Mouse (Mus musculus): ENCODE data around the gene Hoxc11. TPM values are rescaled to one million over a fixed set of nuclear protein-coding genes. Genes with fewer than 3 reads are reported as not detected.

The Hoxc11 gene
- polyA plus RNA-seq, 1 experiment from 2014 or later: not detected

- Histone ChIP-seq H3K36me3 (no peaks in the 10 kb centered on the region), H3K27me3 (peaks cover 95% of the 10 kb centered on the region), H3K4me2 (replicated peaks) (no peak overlapping the region), H3K9ac (replicated peaks) (no peak overlapping the region), H3K9me3 (no peaks in the 10 kb centered on the region), H3K4me3 (no peak overlapping the region), H3K4me1 (no peaks in the 10 kb centered on the region), H3K27ac (replicated peaks) (no peak overlapping the region)
- no peak for ATAC-seq (ENCODE audit: low FRiP score, low read depth)
- under 1% methylated on average over 13 of the region's 13 CpGs for WGBS
Observed at GRCm38 (mm10) chr15:102959663-102960191, 5.5 kb downstream of the Hoxc11 start.

GRCm38 (mm10) chr15:102961728-102962127 is 7.5 kb downstream of the Hoxc11 start:
- no peak for ATAC-seq (ENCODE audit: low FRiP score, low read depth)
- H3K9me3 ChIP-seq: no peaks in the 10 kb centered on the region
- no peak overlapping the region for H3K27ac ChIP-seq (replicated peaks)
- no peaks in the 10 kb centered on the region for H3K36me3 ChIP-seq
- no peak overlapping the region for H3K4me3 ChIP-seq
- H3K27me3 ChIP-seq: peaks cover 95% of the 10 kb centered on the region
- no peak overlapping the region for H3K9ac ChIP-seq (replicated peaks)
- WGBS: 4% methylated on average over 6 of the region's 6 CpGs
- H3K4me2 ChIP-seq (replicated peaks): no peak overlapping the region
- 0 out of 2 replicates have a peak, but pooled peaks cover 5% of the 10 kb centered on the region for H3K4me1 ChIP-seq

- no peak overlapping the region for H3K4me2 ChIP-seq (replicated peaks)
- no peaks in the 10 kb centered on the region for H3K9me3 ChIP-seq
- H3K27me3 ChIP-seq: peaks cover 95% of the 10 kb centered on the region
- ATAC-seq (ENCODE audit: low FRiP score, low read depth): no peak
- H3K36me3 ChIP-seq: no peaks in the 10 kb centered on the region
- no peak overlapping the region for H3K9ac ChIP-seq (replicated peaks)
- H3K4me3 ChIP-seq: no peak overlapping the region
- WGBS: 1% methylated on average over 13 of the region's 13 CpGs
- H3K4me1 ChIP-seq: 0 out of 2 replicates have a peak, but pooled peaks cover 6% of the 10 kb centered on the region
- no peak overlapping the region for H3K27ac ChIP-seq (replicated peaks)
Observed at GRCm38 (mm10) chr15:102962492-102962891, 8.3 kb downstream of the Hoxc11 start.

- Histone ChIP-seq H3K36me3 (no peaks in the 10 kb centered on the region), H3K27me3 (peaks cover 94% of the 10 kb centered on the region), H3K9me3 (no peaks in the 10 kb centered on the region), H3K9ac (replicated peaks) (no peak overlapping the region), H3K4me3 (no peak overlapping the region), H3K4me1 (0 out of 2 replicates have a peak, but pooled peaks cover 6% of the 10 kb centered on the region), H3K27ac (replicated peaks) (no peak overlapping the region), H3K4me2 (replicated peaks) (no peak overlapping the region)
- WGBS: under 1% methylated on average over 8 of the region's 8 CpGs
- ATAC-seq (ENCODE audit: low FRiP score, low read depth): no peak
Observed at GRCm38 (mm10) chr15:102963259-102963658, 9.0 kb downstream of the Hoxc11 start.

GRCm38 (mm10) chr15:102963671-102964640 is 9.7 kb downstream of the Hoxc11 start:
- ATAC-seq (ENCODE audit: low FRiP score, low read depth): no peak
- peaks cover 95% of the 10 kb centered on the region for H3K27me3 ChIP-seq
- no peaks in the 10 kb centered on the region for H3K9me3 ChIP-seq
- H3K4me1 ChIP-seq: 0 out of 2 replicates have a peak, but pooled peaks cover 6% of the 10 kb centered on the region
- no peak overlapping the region for H3K4me3 ChIP-seq
- WGBS: 1% methylated on average over 28 of the region's 28 CpGs
- H3K4me2 ChIP-seq (replicated peaks): no peak overlapping the region
- H3K9ac ChIP-seq (replicated peaks): no peak overlapping the region
- no peaks in the 10 kb centered on the region for H3K36me3 ChIP-seq
- no peak overlapping the region for H3K27ac ChIP-seq (replicated peaks)

- Histone ChIP-seq H3K4me1 (0 out of 2 replicates have a peak, but pooled peaks cover 6% of the 10 kb centered on the region), H3K36me3 (no peaks in the 10 kb centered on the region), H3K9me3 (no peaks in the 10 kb centered on the region), H3K27me3 (peaks cover 96% of the 10 kb centered on the region), H3K4me2 (replicated peaks) (no peak overlapping the region), H3K9ac (replicated peaks) (no peak overlapping the region), H3K27ac (replicated peaks) (no peak overlapping the region), H3K4me3 (no peak overlapping the region)
- ATAC-seq (ENCODE audit: low FRiP score, low read depth): no peak
- WGBS: 2% methylated on average over 26 of the region's 26 CpGs
Observed at GRCm38 (mm10) chr15:102965003-102965891, 11.0 kb downstream of the Hoxc11 start.

- peak overlapping the region; percentile 35 for H3K4me2 ChIP-seq (replicated peaks)
- H3K4me3 ChIP-seq: peak overlapping the region; percentile 10; the same call in 1 of the 2 replicates
- WGBS: 1% methylated on average over 29 of the region's 30 CpGs
- H3K36me3 ChIP-seq: no peaks in the 10 kb centered on the region
- ATAC-seq (ENCODE audit: low FRiP score, low read depth): peak; percentile 47
- no peak overlapping the region for H3K27ac ChIP-seq (replicated peaks)
- peaks cover 96% of the 10 kb centered on the region for H3K27me3 ChIP-seq
- H3K9ac ChIP-seq (replicated peaks): no peak overlapping the region
- H3K4me1 ChIP-seq: 0 out of 2 replicates have a peak, but pooled peaks cover 6% of the 10 kb centered on the region
- no peaks in the 10 kb centered on the region for H3K9me3 ChIP-seq
Observed at GRCm38 (mm10) chr15:102965892-102966775, 11.9 kb downstream of the Hoxc11 start.

GRCm38 (mm10) chr15:102966776-102967311 is 12.6 kb downstream of the Hoxc11 start, which contains the start of gene Hoxc10:
Gene Hoxc10, plus strand, starts transcription at chr15:102966796.
- no peak within 1 kb of the TSS for H3K9ac ChIP-seq (replicated peaks)
- no peak within 1 kb of the TSS for H3K27ac ChIP-seq (replicated peaks)
- H3K4me1 ChIP-seq: 0 out of 2 replicates have a peak, but pooled peaks cover 6% of the 10 kb centered on the region
- no peaks in the 10 kb centered on the region for H3K36me3 ChIP-seq
- peak within 1 kb of the TSS; percentile 10; the same call in 1 of the 2 replicates for H3K4me3 ChIP-seq
- WGBS: 2% methylated on average over 27 of the region's 27 CpGs
- H3K9me3 ChIP-seq: no peaks in the 10 kb centered on the region
- peaks cover 95% of the 10 kb centered on the region for H3K27me3 ChIP-seq
- no peak; the same call in 1 of the 2 replicates for ATAC-seq (ENCODE audit: low FRiP score, low read depth)
- peak within 1 kb of the TSS; percentile 35 for H3K4me2 ChIP-seq (replicated peaks)

GRCm38 (mm10) chr15:102967312-102967510 is 13.0 kb downstream of the Hoxc11 start, which contains the start of gene Hoxc5:
Gene Hoxc5, plus strand, starts transcription at chr15:102967443.
- H3K27me3 ChIP-seq: peaks cover 97% of the 10 kb centered on the region
- no peaks in the 10 kb centered on the region for H3K9me3 ChIP-seq
- WGBS: 2% methylated on average over 12 of the region's 12 CpGs
- no peak within 1 kb of the TSS for H3K27ac ChIP-seq (replicated peaks)
- H3K9ac ChIP-seq (replicated peaks): no peak within 1 kb of the TSS
- peak within 1 kb of the TSS; percentile 10; the same call in 1 of the 2 replicates for H3K4me3 ChIP-seq
- 0 out of 2 replicates have a peak, but pooled peaks cover 6% of the 10 kb centered on the region for H3K4me1 ChIP-seq
- no peaks in the 10 kb centered on the region for H3K36me3 ChIP-seq
- peak within 1 kb of the TSS; percentile 35 for H3K4me2 ChIP-seq (replicated peaks)
- no peak for ATAC-seq (ENCODE audit: low FRiP score, low read depth)

GRCm38 (mm10) chr15:102967511-102968397 is 13.5 kb downstream of the Hoxc11 start:
- ATAC-seq (ENCODE audit: low FRiP score, low read depth): no peak
- 2% methylated on average over 34 of the region's 34 CpGs for WGBS
- H3K9ac ChIP-seq (replicated peaks): no peak overlapping the region
- no peaks in the 10 kb centered on the region for H3K36me3 ChIP-seq
- H3K27ac ChIP-seq (replicated peaks): no peak overlapping the region
- H3K4me2 ChIP-seq (replicated peaks): no peak overlapping the region
- peaks cover 97% of the 10 kb centered on the region for H3K27me3 ChIP-seq
- H3K4me3 ChIP-seq: no peak overlapping the region
- H3K4me1 ChIP-seq: 0 out of 2 replicates have a peak, but pooled peaks cover 6% of the 10 kb centered on the region
- H3K9me3 ChIP-seq: no peaks in the 10 kb centered on the region

Measured in midbrain, embryonic 12.5 days (tissue).